Mouse (Mus musculus) left cerebral cortex, adult 2 months (tissue): ENCODE data around the gene Cyth3. TPM values are rescaled to one million over a fixed set of nuclear protein-coding genes. Genes with fewer than 3 reads are reported as not detected.
A peak's percentile ranks its signal among the peaks of the same experiment; 100 is the strongest.

Experiments
- DNase-seq, 2 experiments: peaks; one replicate each; pipeline ENCODE4 v3.0.0; 2021 to 2022; ENCODE audit warnings: low spot score in 2 of 2, mixed read lengths in 1 of 2; ENCODE audit errors: extremely low spot score in 1 of 2
- H3K27ac ChIP-seq: fragments of 200-600 bp; 2 replicates; pipeline ENCODE4 v1.8.1; 2022
- H3K4me3 ChIP-seq: fragments of 200-600 bp; 2 replicates; pipeline ENCODE4 v1.8.1; 2022
- CTCF ChIP-seq: fragments of 200-600 bp; IDR thresholded peaks from 2 replicates; pipeline ENCODE4 v1.8.1; 2022; ENCODE audit warnings: antibody characterized with exemption, mild to moderate bottlenecking, moderate library complexity
- intact Hi-C: fragments of 180-260 bp; cut with DNase I; formaldehyde crosslinking; loops from one replicate; pipeline ENCODE4 v1.15.1; 2025
- total RNA-seq, 2 experiments: library from RNA; stranded (reverse); gene quantifications; 2 replicates each; pipeline ENCODE4 v1.2.3; 2021

The Cyth3 gene
- total RNA-seq, 2 experiments from 2014 or later = 36.7 to 36.9 TPM

- no peak overlapping the region for H3K27ac ChIP-seq
- intact Hi-C loops = no loop called here
Observed at GRCm38 (mm10) chr5:143678634-143679271, 56.5 kb downstream of the Cyth3 start.

GRCm38 (mm10) chr5:143679654-143680053 lies 57.4 kb downstream of the Cyth3 start:
- H3K4me3 ChIP-seq = no peak overlapping the region
- no peak for DNase-seq
- no peak overlapping the region for H3K27ac ChIP-seq
- intact Hi-C loops = no loop called here
- TF ChIP-seq CTCF = no peak

More at GRCm38 (mm10) chr5:143678634-143679271, 56.5 kb downstream of the Cyth3 start:
- no peak; the same call in none of the 2 replicates for TF ChIP-seq CTCF
- DNase-seq = no peak
- no peak overlapping the region for H3K4me3 ChIP-seq

- TF ChIP-seq CTCF = no peak
- intact Hi-C loops = no loop called here
- no peak for DNase-seq
Observed at GRCm38 (mm10) chr5:143683696-143684095, 61.4 kb downstream of the Cyth3 start.

GRCm38 (mm10) chr5:143684911-143685390 lies 62.7 kb downstream of the Cyth3 start:
- intact Hi-C loops = no loop called here
- DNase-seq = no peak
- TF ChIP-seq CTCF = no peak
- no peak overlapping the region for H3K27ac ChIP-seq
- H3K4me3 ChIP-seq = no peak overlapping the region

More at GRCm38 (mm10) chr5:143683696-143684095, 61.4 kb downstream of the Cyth3 start:
- Histone ChIP-seq H3K27ac (no peak overlapping the region), H3K4me3 (no peak overlapping the region)

- no peak overlapping the region for H3K4me3 ChIP-seq
Observed at GRCm38 (mm10) chr5:143686456-143686855, 64.2 kb downstream of the Cyth3 start.

GRCm38 (mm10) chr5:143687589-143687988 lies 65.3 kb downstream of the Cyth3 start:
- Histone ChIP-seq H3K27ac (peak overlapping the region; percentile 32; the same call in 1 of the 2 replicates), H3K4me3 (no peak overlapping the region)
- no peak for DNase-seq
- intact Hi-C loops = no loop called here
- TF ChIP-seq CTCF = no peak

More at GRCm38 (mm10) chr5:143686456-143686855, 64.2 kb downstream of the Cyth3 start:
- intact Hi-C loops = no loop called here
- TF ChIP-seq CTCF = no peak
- DNase-seq = no peak
- H3K27ac ChIP-seq = no peak overlapping the region

DNA sequence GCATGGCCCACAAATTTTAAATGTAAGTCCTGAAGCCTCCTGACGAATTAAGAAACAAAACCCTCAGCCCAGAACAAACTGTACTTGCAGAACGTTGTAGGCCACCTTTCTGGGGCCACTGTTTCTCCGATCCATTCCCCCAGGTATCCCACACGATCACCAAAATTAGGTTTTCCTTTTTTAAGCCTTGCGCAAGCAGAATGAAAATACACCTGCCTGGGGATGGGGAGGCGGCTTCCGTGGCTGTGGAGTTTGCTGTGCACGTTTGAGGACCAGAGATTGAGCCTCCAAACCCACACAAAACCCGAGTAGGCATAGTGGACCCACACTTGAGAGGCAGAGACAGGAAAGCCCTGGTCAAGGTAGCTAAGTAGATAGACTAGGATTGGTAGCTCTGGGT lies 68.1 kb downstream of the Cyth3 start:
- DNase-seq = no peak
- H3K4me3 ChIP-seq = no peak overlapping the region
- intact Hi-C loops = loop anchor here (1.0 to 10.0 kb wide), 6 partner anchors 34 to 726 kb away; partner anchors contain the start of genes Cyth3 and Fscn1
- no peak for TF ChIP-seq CTCF
- H3K27ac ChIP-seq = peak overlapping the region; percentile 93

DNA sequence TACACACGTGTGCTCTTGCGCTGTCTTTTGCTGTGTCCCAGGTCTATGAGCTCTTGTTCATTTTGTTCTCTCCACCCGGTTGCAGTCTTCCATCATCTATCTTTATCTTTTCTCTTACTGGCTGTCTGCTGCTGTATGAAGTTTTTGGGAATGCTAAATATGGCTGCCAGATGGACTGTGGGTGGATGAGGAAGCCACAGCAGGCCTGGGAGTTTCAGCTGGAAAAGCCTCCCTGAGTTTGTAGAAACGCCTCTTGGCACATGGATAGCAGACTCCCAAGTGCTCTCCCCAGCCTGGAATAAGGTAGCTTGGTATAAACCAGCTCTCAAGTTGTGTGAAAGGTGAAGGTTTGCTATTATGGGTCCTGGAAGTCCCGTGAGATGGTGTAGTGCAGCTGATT lies 68.7 kb downstream of the Cyth3 start:
- TF ChIP-seq CTCF = no peak
- no peak overlapping the region for H3K4me3 ChIP-seq
- peak overlapping the region; percentile 93 for H3K27ac ChIP-seq
- intact Hi-C loops = loop anchor here (1.0 to 10.0 kb wide), 6 partner anchors 34 to 726 kb away; partner anchors contain the start of genes Cyth3 and Fscn1
- peak; percentile 67 to 76 for DNase-seq

DNA sequence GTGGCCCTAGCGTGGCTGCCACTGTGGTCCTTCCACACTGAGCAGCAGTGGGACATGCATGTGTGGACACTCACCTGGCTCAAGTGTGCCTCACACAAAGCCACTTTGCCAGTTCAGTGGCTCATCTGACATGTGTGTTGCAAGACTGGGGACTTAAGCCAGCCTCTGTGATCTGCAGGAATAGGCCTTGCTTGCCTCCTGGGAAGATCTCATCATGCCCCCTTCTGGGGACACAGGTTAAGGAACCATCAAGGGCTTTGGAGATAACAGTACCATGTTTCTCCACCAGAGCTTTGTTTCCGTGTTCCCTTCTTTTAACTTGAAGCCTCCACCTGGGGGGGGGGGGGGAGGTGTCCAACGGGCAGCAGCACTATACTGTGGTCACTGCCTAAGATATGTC lies 74.1 kb downstream of the Cyth3 start:
- intact Hi-C loops = loop anchor here (10.0 kb wide), 1 partner anchor 732 kb away; the partner anchor contains the start of gene Fscn1
- DNase-seq = no peak
- Histone ChIP-seq H3K4me3 (no peak overlapping the region), H3K27ac (no peak overlapping the region)
- peak; percentile 48 for TF ChIP-seq CTCF

GRCm38 (mm10) chr5:143698454-143698853 lies 76.2 kb downstream of the Cyth3 start:
- Histone ChIP-seq H3K4me3 (no peak overlapping the region), H3K27ac (no peak overlapping the region)
- TF ChIP-seq CTCF = no peak
- intact Hi-C loops = loop anchor here (10.0 kb wide), 1 partner anchor 734 kb away; the partner anchor contains the start of gene Fscn1
- DNase-seq = no peak

DNA sequence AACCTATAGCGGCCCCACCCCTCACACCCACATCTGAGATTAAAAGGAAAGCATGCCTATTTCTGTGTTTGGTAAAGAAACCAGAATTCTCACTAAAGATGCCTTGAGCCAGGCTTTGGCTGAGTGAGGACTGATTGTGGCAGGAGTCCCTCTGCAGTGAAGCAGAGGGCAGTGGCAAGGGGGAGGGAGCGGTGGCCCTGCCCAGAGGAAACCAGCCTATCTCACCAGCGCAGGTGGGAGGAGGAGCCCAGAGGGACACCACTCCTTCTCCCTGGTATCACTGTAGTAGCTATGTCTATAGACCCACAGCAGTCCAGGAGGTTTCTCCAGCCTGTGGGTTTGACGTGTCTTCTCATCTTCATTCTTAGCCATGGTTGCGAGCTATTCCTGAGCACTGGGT lies 78.0 kb downstream of the Cyth3 start:
- TF ChIP-seq CTCF = no peak
- no peak overlapping the region for H3K4me3 ChIP-seq
- H3K27ac ChIP-seq = no peak overlapping the region
- intact Hi-C loops = no loop called here
- no peak for DNase-seq

GRCm38 (mm10) chr5:143701074-143701473 lies 78.8 kb downstream of the Cyth3 start:
- DNase-seq = no peak
- intact Hi-C loops = no loop called here
- H3K27ac ChIP-seq = no peak overlapping the region
- no peak overlapping the region for H3K4me3 ChIP-seq
- TF ChIP-seq CTCF = no peak
